Mouse (Mus musculus): Measurements from ENCODE around the gene Vps41.

DNA sequence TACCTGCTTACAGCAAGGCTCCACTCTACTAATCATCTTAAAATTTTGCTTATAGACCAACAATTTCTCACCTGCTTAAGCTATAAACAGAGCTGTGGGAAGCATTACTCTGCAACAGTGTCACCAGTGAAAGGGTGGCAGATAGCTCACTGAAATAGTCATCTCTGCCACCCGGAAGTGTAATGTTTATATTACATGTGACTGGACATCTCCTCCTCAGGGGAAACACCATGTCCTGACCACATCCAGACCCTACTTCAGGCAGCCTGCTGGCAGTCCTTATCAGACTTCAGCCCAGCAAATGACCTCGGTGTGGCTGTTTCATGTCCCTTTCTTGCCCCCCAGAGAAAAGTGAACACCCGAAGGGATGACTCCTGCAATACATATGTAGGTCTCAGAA is 130.3 kb downstream of the Vps41 start:
- TF ChIP-seq CTCF (IDR thresholded peaks at IDR 0.05; ENCODE audit: low read depth) (no peak), EP300 (IDR thresholded peaks at IDR 0.05; ENCODE audit: low read depth) (no peak)

Measured in liver, embryonic 14.5 days (tissue).